Mouse (Mus musculus) G1E (cell line): ENCODE data around the gene Tmem132b. TPM values are rescaled to one million over a fixed set of nuclear protein-coding genes. Genes with fewer than 3 reads are reported as not detected.

ENCODE experiments used
- ATAC-seq: 2 replicates; pipeline ENCODE4 v1.8.0; 2016; ENCODE audit warnings: mild to moderate bottlenecking; ENCODE audit not compliant: insufficient number of reproducible peaks, poor library complexity, low FRiP score, severe bottlenecking; ENCODE audit errors: extremely low read depth
- DNase-seq: peaks from one replicate; pipeline ENCODE4 v3.0.0; 2012; ENCODE audit warnings: low spot score
- H3K27me3 ChIP-seq: 2 replicates; pipeline ENCODE4 v1.6.1; 2012; ENCODE audit warnings: mild to moderate bottlenecking, low read length, inconsistent platforms; ENCODE audit not compliant: insufficient read depth
- H3K36me3 ChIP-seq: replicated peaks from 2 replicates; pipeline ENCODE3; 2012; ENCODE audit warnings: mild to moderate bottlenecking, inconsistent platforms
- H3K4me1 ChIP-seq: 2 replicates; pipeline ENCODE4 v1.6.1; 2012; ENCODE audit warnings: low read depth, low read length, inconsistent platforms, mixed read lengths; ENCODE audit not compliant: insufficient read depth
- H3K4me3 ChIP-seq: 2 replicates; pipeline ENCODE4 v1.5.1; 2012; ENCODE audit warnings: low read depth, mild to moderate bottlenecking, inconsistent platforms, low read length, moderate library complexity, mixed read lengths
- H3K9me3 ChIP-seq: replicated peaks from 2 replicates; pipeline ENCODE4 v1.6.1; 2012; ENCODE audit warnings: inconsistent platforms
- CTCF ChIP-seq: IDR thresholded peaks from 2 replicates; pipeline ENCODE4 v1.5.1; 2012; ENCODE audit warnings: low read depth, low read length, inconsistent platforms, mixed read lengths
- GATA1 ChIP-seq: IDR thresholded peaks from 2 replicates; pipeline ENCODE4 v1.6.1; 2012; ENCODE audit warnings: borderline replicate concordance, low read length, inconsistent platforms, mixed read lengths
- GATA2 ChIP-seq: IDR thresholded peaks from 2 replicates; pipeline ENCODE4 v1.6.1; 2012; ENCODE audit warnings: low read depth, low read length, inconsistent platforms, borderline replicate concordance
- POLR2AphosphoS5 ChIP-seq: IDR thresholded peaks from 2 replicates; pipeline ENCODE4 v1.6.1; 2012; ENCODE audit warnings: low read depth, low read length, inconsistent platforms; ENCODE audit not compliant: insufficient replicate concordance
- TAL1 ChIP-seq: conservative IDR thresholded peaks from 2 replicates; pipeline ENCODE4 v1.6.1; 2012; ENCODE audit warnings: low read depth, low read length, inconsistent platforms, mixed read lengths
- polyA plus RNA-seq: library from polyadenylated mRNA; stranded (reverse); fragments of >175 nt; gene quantifications from 2 replicates; pipeline ENCODE4 v1.2.3, GENCODE M21; 2012
- total RNA-seq, 2 experiments: library from RNA; stranded (forward) in 1 of 2; stranded (reverse) in 1 of 2; fragments of 200-1000 nt in 1 of 2; fragments of >200 nt in 1 of 2; fragmentation: Nextera tagmentation in 1 of 2; gene quantifications; 2 replicates each; pipeline ENCODE4 v1.2.3; 2014 to 2017

Tmem132b gene
- total and polyA plus RNA-seq, 3 experiments: 0.11 TPM; not detected in 2

GRCm38 (mm10) chr5:125658959-125659749 is 127.6 kb downstream of the Tmem132b start:
- Histone ChIP-seq H3K4me3 (no peak overlapping the region), H3K36me3 (no peaks in the 10 kb centered on the region), H3K27me3 (no peaks in the 10 kb centered on the region), H3K9me3 (peaks cover 71% of the 10 kb centered on the region), H3K4me1 (no peaks in the 10 kb centered on the region)
- DNase-seq (no peak), ATAC-seq (no peak)
- TF ChIP-seq CTCF (no peak), POLR2AphosphoS5 (no peak), TAL1 (no peak), GATA2 (no peak), GATA1 (no peak)

- Histone ChIP-seq H3K27me3 (no peaks in the 10 kb centered on the region), H3K4me1 (no peaks in the 10 kb centered on the region), H3K36me3 (no peaks in the 10 kb centered on the region), H3K9me3 (peaks cover 66% of the 10 kb centered on the region), H3K4me3 (no peak overlapping the region)
- DNase-seq (no peak), ATAC-seq (no peak)
- TF ChIP-seq POLR2AphosphoS5: no peak
- no peak for TF ChIP-seq TAL1
- TF ChIP-seq GATA2: no peak
- no peak for TF ChIP-seq GATA1
- no peak for TF ChIP-seq CTCF
These were observed 144.0 kb downstream of the Tmem132b start for GRCm38 (mm10) chr5:125675623-125676022.

GRCm38 (mm10) chr5:125676025-125676623 is 144.6 kb downstream of the Tmem132b start:
- no peak overlapping the region for H3K4me3 ChIP-seq
- H3K4me1 ChIP-seq: no peaks in the 10 kb centered on the region
- H3K27me3 ChIP-seq: no peaks in the 10 kb centered on the region
- H3K9me3 ChIP-seq: peaks cover 70% of the 10 kb centered on the region
- no peak for ATAC-seq
- no peak for DNase-seq
- H3K36me3 ChIP-seq: no peaks in the 10 kb centered on the region
- no peak for TF ChIP-seq GATA1
- TF ChIP-seq POLR2AphosphoS5: no peak
- no peak for TF ChIP-seq GATA2
- no peak for TF ChIP-seq CTCF
- TF ChIP-seq TAL1: no peak

- peaks cover 75% of the 10 kb centered on the region for H3K9me3 ChIP-seq
These were observed 149.3 kb downstream of the Tmem132b start for GRCm38 (mm10) chr5:125680889-125681288.

GRCm38 (mm10) chr5:125683491-125683890 is 151.9 kb downstream of the Tmem132b start:
- no peak for TF ChIP-seq CTCF
- no peak for TF ChIP-seq POLR2AphosphoS5
- TF ChIP-seq GATA2: no peak
- TF ChIP-seq GATA1: no peak
- no peak for TF ChIP-seq TAL1
- Histone ChIP-seq H3K36me3 (no peaks in the 10 kb centered on the region), H3K9me3 (peaks cover 80% of the 10 kb centered on the region), H3K4me1 (no peaks in the 10 kb centered on the region), H3K4me3 (no peak overlapping the region), H3K27me3 (no peaks in the 10 kb centered on the region)
- no peak for DNase-seq
- ATAC-seq: no peak

More at GRCm38 (mm10) chr5:125680889-125681288, 149.3 kb downstream of the Tmem132b start:
- TF ChIP-seq CTCF: no peak
- no peak for TF ChIP-seq POLR2AphosphoS5
- TF ChIP-seq GATA1: no peak
- TF ChIP-seq GATA2: no peak
- no peak for TF ChIP-seq TAL1
- no peak for ATAC-seq
- Histone ChIP-seq H3K4me3 (no peak overlapping the region), H3K36me3 (no peaks in the 10 kb centered on the region), H3K27me3 (no peaks in the 10 kb centered on the region), H3K4me1 (no peaks in the 10 kb centered on the region)
- no peak for DNase-seq

GRCm38 (mm10) chr5:125685681-125686331 is 154.2 kb downstream of the Tmem132b start:
- ATAC-seq (no peak), DNase-seq (no peak)
- Histone ChIP-seq H3K4me1 (no peaks in the 10 kb centered on the region), H3K36me3 (no peaks in the 10 kb centered on the region), H3K9me3 (peaks cover 74% of the 10 kb centered on the region), H3K4me3 (no peak overlapping the region), H3K27me3 (no peaks in the 10 kb centered on the region)
- TF ChIP-seq POLR2AphosphoS5: no peak
- no peak for TF ChIP-seq CTCF
- no peak for TF ChIP-seq GATA2
- TF ChIP-seq TAL1: no peak
- no peak for TF ChIP-seq GATA1
